Comparison of ENCODE assay signal across 13 mouse cellular contexts in genomic region chr12:99233386-99233785, GRCm38 (mm10).
DNase-seq lines count a peak whose midpoint lies in the region; ATAC-seq and TF ChIP-seq lines count a peak whose summit lies in the region.
"Had no signal": no experiment of that assay in that cellular context is flagged by ENCODE, and none has a peak within 500 bp of the region (broad histone marks: within the 10 kb centered on the region; RNA-seq: fewer than 3 reads in every experiment).

No protein-coding gene starts in this region.

- H3K4me1 ChIP-seq in midbrain, embryonic 11.5 days (ENCODE audit: control insufficient read depth, insufficient read depth, low read length), result peaks cover 68% of the 10 kb centered on the region
- peaks cover 50% of the 10 kb centered on the region for H3K4me1 ChIP-seq in midbrain, embryonic 16.5 days (ENCODE audit: control insufficient read depth, insufficient read depth, low read length)
- peaks cover 80% of the 10 kb centered on the region for H3K4me1 ChIP-seq in forebrain, embryonic 14.5 days (ENCODE audit: control insufficient read depth, insufficient read depth, low read length)
- H3K4me1 ChIP-seq in stomach, postnatal 0 days (replicated peaks; ENCODE audit: control insufficient read depth, insufficient read depth), result peaks cover 10% of the 10 kb centered on the region; the same call in 1 of the 2 replicates

- H3K9me3 ChIP-seq in midbrain, embryonic 11.5 days (ENCODE audit: control insufficient read depth, low read length), result no peaks in the 10 kb centered on the region
- H3K9me3 ChIP-seq in midbrain, embryonic 16.5 days (replicated peaks; ENCODE audit: control insufficient read depth, low read length, poor library complexity, severe bottlenecking), result no peaks in the 10 kb centered on the region
- H3K9me3 ChIP-seq in forebrain, embryonic 14.5 days (replicated peaks; ENCODE audit: control insufficient read depth, low read length), result no peaks in the 10 kb centered on the region
- no peaks in the 10 kb centered on the region for H3K9me3 ChIP-seq in stomach, postnatal 0 days (ENCODE audit: control insufficient read depth, low read length)
- H3K9me3 ChIP-seq: neural tube, embryonic 13.5 days had no signal

- intact Hi-C loops in gastrocnemius, postnatal 14 days (cut with DNase I; ENCODE audit: low total_unique reads), result no loop called here

- WGBS in midbrain, embryonic 11.5 days, result 32% methylated on average over 2 of the region's 2 CpGs
- 37% methylated on average over 2 of the region's 2 CpGs for WGBS in midbrain, embryonic 16.5 days
- WGBS in forebrain, embryonic 14.5 days, result 30% methylated on average over 2 of the region's 2 CpGs
- WGBS in stomach, postnatal 0 days, result 51% methylated on average over 2 of the region's 2 CpGs

- no peaks in the 10 kb centered on the region for H3K27me3 ChIP-seq in midbrain, embryonic 11.5 days (ENCODE audit: control insufficient read depth, insufficient read depth, low read length)
- H3K27me3 ChIP-seq in midbrain, embryonic 16.5 days (ENCODE audit: control insufficient read depth, insufficient read depth, low read depth, low read length), result no peaks in the 10 kb centered on the region
- H3K27me3 ChIP-seq in forebrain, embryonic 14.5 days (replicated peaks; ENCODE audit: control insufficient read depth, insufficient read depth, low read length), result no peaks in the 10 kb centered on the region
- no peaks in the 10 kb centered on the region for H3K27me3 ChIP-seq in stomach, postnatal 0 days (ENCODE audit: control insufficient read depth, insufficient read depth, low read length)
- H3K27me3 ChIP-seq: CH12.LX; neural tube, embryonic 13.5 days had no signal

- peak; percentile 35 for DNase-seq in gastrocnemius, postnatal 14 days
- DNase-seq in gastrocnemius, postnatal 4 days (ENCODE audit: low spot score in 2 of 2), result no peak
- DNase-seq in midbrain, embryonic 11.5 days (ENCODE audit: low spot score, missing footprints), result no peak
- DNase-seq in forebrain, embryonic 14.5 days (ENCODE audit: low spot score), result no peak
- DNase-seq in stomach, postnatal 0 days (ENCODE audit: low spot score), result no peak
- no peak for DNase-seq in natural killer cell, adult 2 months (ENCODE audit: low spot score in 2 of 2)
- DNase-seq: kidney, adult 8-10 months; layer of hippocampus, adult 9-11 months; thymus, postnatal 36 days had no signal

- TF ChIP-seq EP300 in stomach, postnatal 0 days (optimal IDR thresholded peaks at IDR 0.05), result no peak

- no peak overlapping the region for H3K4me2 ChIP-seq in midbrain, embryonic 11.5 days
- no peak overlapping the region for H3K4me2 ChIP-seq in midbrain, embryonic 16.5 days (ENCODE audit: low read length)
- no peak overlapping the region for H3K4me2 ChIP-seq in forebrain, embryonic 14.5 days (ENCODE audit: low read length)
- no peak overlapping the region for H3K4me2 ChIP-seq in stomach, postnatal 0 days (replicated peaks; ENCODE audit: low read depth)
- H3K4me2 ChIP-seq: neural tube, embryonic 13.5 days had no signal

- no peaks in the 10 kb centered on the region for H3K36me3 ChIP-seq in midbrain, embryonic 11.5 days (ENCODE audit: control insufficient read depth, insufficient read depth, low read length)
- no peaks in the 10 kb centered on the region for H3K36me3 ChIP-seq in midbrain, embryonic 16.5 days (ENCODE audit: control insufficient read depth, insufficient read depth, low read length)
- no peaks in the 10 kb centered on the region for H3K36me3 ChIP-seq in forebrain, embryonic 14.5 days (ENCODE audit: control insufficient read depth, insufficient read depth, low read length)
- H3K36me3 ChIP-seq in stomach, postnatal 0 days (ENCODE audit: control insufficient read depth, insufficient read depth, low read length), result no peaks in the 10 kb centered on the region
- H3K36me3 ChIP-seq: neural tube, embryonic 13.5 days had no signal

- H3K9ac ChIP-seq in midbrain, embryonic 11.5 days (ENCODE audit: low read length), result no peak overlapping the region; the same call in 1 of the 2 replicates
- H3K9ac ChIP-seq in midbrain, embryonic 16.5 days (ENCODE audit: low read depth, low read length), result no peak overlapping the region
- H3K9ac ChIP-seq in forebrain, embryonic 14.5 days (ENCODE audit: low read length), result no peak overlapping the region
- H3K9ac ChIP-seq in stomach, postnatal 0 days (ENCODE audit: low read length), result no peak overlapping the region
- H3K9ac ChIP-seq: neural tube, embryonic 13.5 days had no signal

- no peak for ATAC-seq in midbrain, embryonic 11.5 days (ENCODE audit: low FRiP score)
- no peak for ATAC-seq in midbrain, embryonic 16.5 days
- no peak for ATAC-seq in forebrain, embryonic 14.5 days
- ATAC-seq in stomach, postnatal 0 days (ENCODE audit: low FRiP score, low TSS enrichment), result no peak

- peak overlapping the region; percentile 36; the same call in 1 of the 2 replicates for H3K27ac ChIP-seq in midbrain, embryonic 11.5 days (ENCODE audit: low read depth, low read length)
- no peak overlapping the region for H3K27ac ChIP-seq in midbrain, embryonic 16.5 days (ENCODE audit: low read length)
- peak overlapping the region; percentile 41; the same call in 1 of the 2 replicates for H3K27ac ChIP-seq in forebrain, embryonic 14.5 days (ENCODE audit: low read depth, low read length)
- H3K27ac ChIP-seq in stomach, postnatal 0 days (replicated peaks), result peak overlapping the region; percentile 35; the same call in 1 of the 2 replicates
- H3K27ac ChIP-seq: macrophage had no signal

- TF ChIP-seq CTCF in stomach, postnatal 0 days (IDR thresholded peaks at IDR 0.05; ENCODE audit: low read depth), result no peak

- H3K4me3 ChIP-seq in midbrain, embryonic 11.5 days (ENCODE audit: low read depth, low read length), result no peak overlapping the region
- H3K4me3 ChIP-seq in midbrain, embryonic 16.5 days (ENCODE audit: low read depth, low read length), result no peak overlapping the region
- no peak overlapping the region for H3K4me3 ChIP-seq in forebrain, embryonic 14.5 days (ENCODE audit: low read depth, low read length)
- no peak overlapping the region for H3K4me3 ChIP-seq in stomach, postnatal 0 days (ENCODE audit: low read depth, low read length)
- H3K4me3 ChIP-seq: neural tube, embryonic 13.5 days had no signal
